Mouse (Mus musculus) cerebellum, adult 2 months (tissue): ENCODE results near the gene Icmt.

Experiments
- CTCF ChIP-seq: fragments of 200-500 bp; IDR thresholded peaks from 2 replicates; pipeline ENCODE4 v1.5.1; 2011; ENCODE audit warnings: low read depth, mild to moderate bottlenecking, control low read depth, low read length, moderate library complexity, borderline replicate concordance; ENCODE audit not compliant: insufficient read depth
- POLR2A ChIP-seq: fragments of 200-500 bp; IDR thresholded peaks from 2 replicates; pipeline ENCODE4 v1.6.1; 2011; ENCODE audit warnings: low read length, control low read depth, borderline replicate concordance; ENCODE audit not compliant: insufficient read depth

DNA sequence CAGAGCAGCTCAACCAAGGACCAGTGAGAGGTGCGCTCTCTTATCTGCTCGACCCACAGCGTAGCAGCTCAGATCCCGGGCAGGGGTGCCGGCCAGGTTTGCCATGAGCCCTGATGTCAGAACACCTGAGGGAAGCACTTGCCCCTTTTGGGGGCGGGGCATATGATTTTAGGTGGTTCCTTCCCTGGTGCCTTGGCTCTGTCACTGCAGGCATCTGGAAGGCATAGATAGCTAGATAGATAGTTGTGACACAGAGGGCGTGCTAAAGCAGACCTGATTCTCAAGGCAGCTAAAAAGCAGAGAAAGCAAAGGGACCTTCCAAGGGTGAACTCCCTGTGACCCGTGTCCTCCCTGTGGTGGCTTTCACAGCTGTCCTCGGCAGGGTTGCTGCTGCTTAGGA, 33.9 kb upstream of the Icmt start:
- TF ChIP-seq POLR2A (no peak), CTCF (no peak)
